Mouse (Mus musculus) CH12.LX (cell line): ENCODE results near the gene Fam98a. TPM values are rescaled to one million over a fixed set of nuclear protein-coding genes. Genes with fewer than 3 reads are reported as not detected.
A peak's percentile ranks its signal among the peaks of the same experiment; 100 is the strongest.

Experiments
- DNase-seq: peaks from one replicate; pipeline ENCODE4 v3.0.0-alpha.2; 2013; ENCODE audit errors: extremely low read depth
- H3K27ac ChIP-seq: 2 replicates; pipeline ENCODE4 v1.5.1; 2012; ENCODE audit warnings: low read depth, mild to moderate bottlenecking, control low read depth, moderate library complexity; ENCODE audit not compliant: insufficient read depth
- H3K27me3 ChIP-seq: replicated peaks from 2 replicates; pipeline ENCODE3; 2012; ENCODE audit warnings: inconsistent platforms
- H3K36me3 ChIP-seq, 2 experiments: replicated peaks in 1 of 2; 2 replicates each; pipeline versions ENCODE3 to v1.6.1; 2012; ENCODE audit warnings: inconsistent platforms in 1 of 2, low read length in 1 of 2, mild to moderate bottlenecking in 1 of 2, mixed read lengths in 1 of 2, moderate library complexity in 1 of 2; ENCODE audit not compliant: control insufficient read depth in 1 of 2, insufficient read depth in 1 of 2
- H3K4me1 ChIP-seq, 2 experiments: 2 replicates each; pipeline ENCODE4 v1.6.1; 2012; ENCODE audit warnings: inconsistent platforms in 1 of 2, moderate library complexity in 1 of 2; ENCODE audit not compliant: insufficient read depth in 2 of 2, control insufficient read depth in 1 of 2
- H3K4me2 ChIP-seq: 2 replicates; pipeline ENCODE4 v1.6.1; 2012; ENCODE audit warnings: low read depth, mild to moderate bottlenecking, control low read depth; ENCODE audit not compliant: poor library complexity, insufficient read depth, severe bottlenecking
- H3K4me3 ChIP-seq, 3 experiments: fragments of 150-350 bp in 1 of 3; sonication (generic) in 1 of 3; replicated peaks in 1 of 3; 2 replicates each; pipeline versions ENCODE3 to v1.5.1; 2011 to 2012; ENCODE audit warnings: low read depth in 2 of 3, low read length in 2 of 3, mild to moderate bottlenecking in 2 of 3, moderate library complexity in 2 of 3, control low read depth in 1 of 3, improper control_type of control experiment in 1 of 3, inconsistent platforms in 1 of 3, mixed read lengths in 1 of 3; ENCODE audit not compliant: poor library complexity in 1 of 3
- H3K79me2 ChIP-seq: replicated peaks from 2 replicates; pipeline ENCODE4 v1.6.1; 2012; ENCODE audit warnings: mild to moderate bottlenecking, moderate library complexity; ENCODE audit not compliant: control insufficient read depth, poor library complexity, insufficient read depth, severe bottlenecking; ENCODE audit errors: extremely low read depth
- H3K9ac ChIP-seq: 2 replicates; pipeline ENCODE4 v1.6.1; 2012; ENCODE audit warnings: low read depth, mild to moderate bottlenecking, control low read depth, moderate library complexity; ENCODE audit not compliant: insufficient read depth
- H3K9me3 ChIP-seq: replicated peaks from 2 replicates; pipeline ENCODE3; 2012; ENCODE audit warnings: low read length, inconsistent platforms, mixed read lengths
- CHD1 ChIP-seq: IDR thresholded peaks from 2 replicates; pipeline ENCODE4 v1.6.1; 2012; ENCODE audit warnings: low read depth, low read length, improper control_type of control experiment, inconsistent platforms
- CHD2 ChIP-seq: IDR thresholded peaks from 2 replicates; pipeline ENCODE4 v1.6.1; 2011; ENCODE audit warnings: low read length, improper control_type of control experiment
- MAZ ChIP-seq: IDR thresholded peaks from 2 replicates; pipeline ENCODE4 v1.6.1; 2012; ENCODE audit warnings: low read depth, mild to moderate bottlenecking, inconsistent platforms, low read length, improper control_type of control experiment, moderate library complexity
- MXI1 ChIP-seq: IDR thresholded peaks from 2 replicates; pipeline ENCODE4 v1.6.1; 2011; ENCODE audit warnings: mild to moderate bottlenecking, low read depth, low read length, improper control_type of control experiment
- NELFE ChIP-seq: IDR thresholded peaks from 2 replicates; pipeline ENCODE4 v1.6.1; 2011; ENCODE audit warnings: low read depth, low read length, improper control_type of control experiment
- POLR2A ChIP-seq: IDR thresholded peaks from 2 replicates; pipeline ENCODE4 v1.6.1; 2011; ENCODE audit warnings: low read depth, mild to moderate bottlenecking, improper control_type of control experiment, low read length
- SIN3A ChIP-seq: IDR thresholded peaks from 2 replicates; pipeline ENCODE4 v1.6.1; 2012; ENCODE audit warnings: low read length, improper control_type of control experiment, inconsistent platforms
- SMC3 ChIP-seq: IDR thresholded peaks from 2 replicates; pipeline ENCODE4 v1.6.1; 2011; ENCODE audit warnings: low read depth, low read length, improper control_type of control experiment
- TCF12 ChIP-seq: IDR thresholded peaks from 2 replicates; pipeline ENCODE4 v1.6.1; 2014; ENCODE audit warnings: low read depth, mild to moderate bottlenecking, inconsistent platforms, low read length, improper control_type of control experiment
- UBTF ChIP-seq: IDR thresholded peaks from 2 replicates; pipeline ENCODE4 v1.6.1; 2012; ENCODE audit warnings: low read depth, mild to moderate bottlenecking, inconsistent platforms, low read length, improper control_type of control experiment, moderate library complexity
- USF2 ChIP-seq: conservative IDR thresholded peaks from 2 replicates; pipeline ENCODE4 v1.6.1; 2011; ENCODE audit warnings: low read depth, low read length, improper control_type of control experiment
- ZMIZ1 ChIP-seq: IDR thresholded peaks from 2 replicates; pipeline ENCODE4 v1.6.1; 2012; ENCODE audit warnings: low read depth, mild to moderate bottlenecking, inconsistent platforms, low read length, improper control_type of control experiment
- dilution Hi-C: fragments of 300-500 bp; cut with MboI; formaldehyde crosslinking; loops from 2 replicates; pipeline ENCODE4 v1.14.3; 2020; ENCODE audit warnings: low sequenced_read_pairs; ENCODE audit not compliant: extremely low pct_unique_long_range_greater_than_20kb, extremely low pct_ligation_motif_present
- in situ Hi-C: fragments of 300-500 bp; cut with MboI; formaldehyde crosslinking; loops from 3 replicates; pipeline ENCODE4 v1.14.3; 2019; ENCODE audit warnings: low sequenced_read_pairs, low pct_ligation_motif_present, low pct_unique_long_range_greater_than_20kb, mixed read lengths
- polyA plus RNA-seq: library from polyadenylated mRNA; unstranded; fragments of >175 nt; gene quantifications from 2 replicates; pipeline ENCODE4 v1.2.1, GENCODE M21; 2012; ENCODE audit warnings: low read depth; ENCODE audit not compliant: insufficient read length
- total RNA-seq, 2 experiments: library from RNA; depleted of rRNA; stranded (reverse); fragments of 300-350 nt in 1 of 2; fragments of >200 nt in 1 of 2; gene quantifications; 2 replicates each; pipeline ENCODE4 v1.2.3; 2012 to 2014

The Fam98a gene
- total and polyA plus RNA-seq, 3 experiments = 36.0 to 92.0 (median 37.8) TPM

DNA sequence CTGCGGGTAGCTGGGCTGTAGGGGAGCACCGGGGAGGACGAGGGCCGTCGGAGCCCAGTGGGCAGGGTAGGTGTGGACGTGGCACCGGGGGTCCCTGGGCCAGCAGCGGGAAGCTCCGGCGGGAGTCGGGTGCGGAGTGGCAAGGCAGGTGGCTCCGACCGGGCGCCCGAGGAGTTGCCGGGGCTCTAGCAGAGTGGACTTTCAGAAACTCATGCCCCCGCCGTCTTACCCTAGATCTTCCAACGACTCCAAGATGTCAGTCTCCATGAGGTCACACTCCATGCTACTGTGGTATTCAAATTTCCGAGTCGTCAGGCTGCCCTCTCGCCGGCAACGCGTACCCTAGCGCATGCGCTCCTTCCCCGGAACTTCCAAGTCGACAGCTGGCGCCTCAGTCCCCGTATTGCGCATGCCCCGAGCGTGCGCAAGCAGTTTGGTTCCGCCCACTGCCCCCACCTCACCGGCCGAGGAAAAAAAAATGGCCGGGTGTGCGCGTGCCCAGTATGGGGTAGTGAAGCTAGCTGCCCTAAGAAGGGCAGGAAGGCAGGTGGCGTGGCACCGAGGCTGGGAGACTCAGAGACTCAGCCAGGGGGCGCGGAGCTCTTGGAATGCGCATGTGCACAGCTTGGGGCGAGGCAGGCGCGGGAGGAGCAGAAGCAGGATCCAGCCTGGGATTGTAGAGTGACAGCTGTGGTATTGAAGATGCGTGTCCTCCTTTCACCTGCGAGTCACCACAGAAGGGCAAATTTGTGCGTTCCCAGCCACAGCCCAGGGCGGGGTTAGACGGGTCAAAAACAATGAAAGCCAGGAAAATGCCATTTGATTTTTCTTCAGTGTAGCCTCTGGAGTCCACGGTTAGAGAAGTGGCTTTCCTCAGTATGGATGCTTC is at the start of gene Fam98a (continued):
- peak; percentile 42 for TF ChIP-seq TCF12
- TF ChIP-seq, all 38 proteins: peak for 17

DNA sequence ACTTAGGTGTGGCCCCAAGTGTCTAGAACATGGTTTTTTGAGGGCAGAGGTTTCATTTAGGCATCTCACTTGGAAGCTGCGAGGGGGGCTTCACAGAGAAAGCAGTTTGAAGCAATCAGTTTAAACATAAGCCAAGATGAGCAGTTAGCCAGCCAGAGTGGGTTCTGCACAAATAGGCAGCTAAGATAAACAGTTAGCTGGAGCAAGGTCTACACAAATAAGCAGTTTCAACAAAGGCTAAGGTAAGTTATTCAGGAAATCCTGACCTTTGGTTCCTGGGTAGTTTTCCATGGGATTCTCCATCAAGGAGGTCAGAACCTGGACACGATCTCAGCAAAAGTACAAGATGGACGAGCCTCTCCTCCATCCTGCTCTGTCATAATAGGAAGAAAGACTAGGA is 46.9 kb upstream of the Fam98a start:
- dilution Hi-C loops = no loop called here
- no peak overlapping the region for H3K9ac ChIP-seq

DNA sequence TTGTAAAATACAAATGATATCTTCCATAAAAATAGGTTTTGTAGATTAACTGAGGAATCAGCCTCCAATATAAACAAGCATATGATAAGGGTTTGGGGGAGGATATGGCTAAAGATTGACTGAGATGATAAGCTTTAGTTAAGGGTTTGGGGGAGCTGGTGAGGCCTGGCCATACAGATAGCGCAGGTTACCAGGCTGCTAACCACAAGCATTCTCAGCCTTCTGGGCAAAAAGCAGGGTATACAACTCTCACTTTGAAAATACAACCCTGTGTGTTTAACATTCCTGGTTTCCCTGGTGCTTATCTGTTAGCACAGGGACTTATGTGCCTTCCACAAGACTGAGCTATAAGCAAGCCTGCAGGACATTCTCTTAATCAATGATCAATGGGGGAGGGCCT is 31.0 kb upstream of the Fam98a start:
- no peak for DNase-seq
- Histone ChIP-seq H3K27ac (no peak overlapping the region), H3K36me3 (no peaks in the 10 kb centered on the region), H3K27me3 (no peaks in the 10 kb centered on the region), H3K9ac (no peak overlapping the region), H3K4me2 (no peak overlapping the region), H3K4me3 (no peak overlapping the region), H3K4me1 (no peaks in the 10 kb centered on the region), H3K9me3 (no peaks in the 10 kb centered on the region), H3K79me2 (no peaks in the 10 kb centered on the region)
- dilution Hi-C loops (no loop called here), in situ Hi-C loops (no loop called here)
- TF ChIP-seq ZMIZ1 (no peak), MAZ (no peak)

More for the DNA sequence above, 46.9 kb upstream of the Fam98a start:
- Histone ChIP-seq H3K4me3 (no peak overlapping the region), H3K9me3 (peaks cover 2% of the 10 kb centered on the region), H3K4me1 (0 out of 4 replicates have a peak, but pooled peaks cover 0 to 2% of the 10 kb centered on the region in 2 experiments), H3K79me2 (no peaks in the 10 kb centered on the region), H3K4me2 (no peak overlapping the region), H3K36me3 (no peaks in the 10 kb centered on the region), H3K27me3 (no peaks in the 10 kb centered on the region), H3K27ac (no peak overlapping the region)
- DNase-seq = no peak
- in situ Hi-C loops = no loop called here
- TF ChIP-seq CHD2 (no peak), USF2 (no peak), CHD1 (no peak), POLR2A (no peak), UBTF (no peak), MAZ (no peak), NELFE (no peak), TCF12 (no peak), SMC3 (no peak), SIN3A (no peak), MXI1 (no peak)
